Mouse (Mus musculus): Measurements from ENCODE around the gene Ahctf1. TPM values are rescaled to one million over a fixed set of nuclear protein-coding genes. Genes with fewer than 3 reads are reported as not detected.

The Ahctf1 gene
- polyA plus RNA-seq (2014; fragmentation: Illumina TruSeq; extraction: RNeasy Lipid Tissue Mini Kit (QIAGEN cat#74804); ENCODE audit: low read depth, low replicate concordance): 19.9 TPM

DNA sequence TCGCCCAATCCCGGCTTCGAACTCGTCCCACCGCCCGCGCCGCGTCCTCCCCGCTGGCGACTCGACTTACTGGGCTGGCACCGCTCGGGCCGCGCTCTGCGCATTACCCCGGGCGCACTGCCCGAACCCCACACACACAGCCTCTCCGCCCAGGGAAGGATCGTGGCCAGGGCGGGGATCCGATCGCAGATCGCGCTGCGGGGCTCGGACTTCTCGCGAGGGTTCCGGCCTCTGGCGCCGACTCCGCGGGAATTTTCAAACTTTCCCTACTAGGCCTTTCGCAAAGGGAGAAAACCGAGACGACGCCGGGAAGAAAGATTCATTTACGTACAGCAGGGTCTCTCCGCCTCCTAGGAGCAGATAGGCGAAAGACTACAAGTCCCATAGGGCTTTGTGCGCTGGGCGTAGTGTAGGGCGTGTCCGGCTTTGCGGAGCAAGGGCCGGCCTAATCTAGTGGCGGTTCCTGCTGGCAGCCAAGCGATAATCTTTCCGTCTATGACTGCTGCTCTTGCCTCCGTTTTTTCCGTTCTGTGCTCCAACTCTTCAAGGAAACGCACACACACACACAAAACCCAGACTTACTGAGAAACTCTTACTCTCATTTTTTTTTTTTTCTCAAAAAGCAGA is at the start of gene Ahctf1:
Gene Ahctf1 (minus strand): TSS at position 168 of the 627 bp plus-strand sequence.

DNA sequence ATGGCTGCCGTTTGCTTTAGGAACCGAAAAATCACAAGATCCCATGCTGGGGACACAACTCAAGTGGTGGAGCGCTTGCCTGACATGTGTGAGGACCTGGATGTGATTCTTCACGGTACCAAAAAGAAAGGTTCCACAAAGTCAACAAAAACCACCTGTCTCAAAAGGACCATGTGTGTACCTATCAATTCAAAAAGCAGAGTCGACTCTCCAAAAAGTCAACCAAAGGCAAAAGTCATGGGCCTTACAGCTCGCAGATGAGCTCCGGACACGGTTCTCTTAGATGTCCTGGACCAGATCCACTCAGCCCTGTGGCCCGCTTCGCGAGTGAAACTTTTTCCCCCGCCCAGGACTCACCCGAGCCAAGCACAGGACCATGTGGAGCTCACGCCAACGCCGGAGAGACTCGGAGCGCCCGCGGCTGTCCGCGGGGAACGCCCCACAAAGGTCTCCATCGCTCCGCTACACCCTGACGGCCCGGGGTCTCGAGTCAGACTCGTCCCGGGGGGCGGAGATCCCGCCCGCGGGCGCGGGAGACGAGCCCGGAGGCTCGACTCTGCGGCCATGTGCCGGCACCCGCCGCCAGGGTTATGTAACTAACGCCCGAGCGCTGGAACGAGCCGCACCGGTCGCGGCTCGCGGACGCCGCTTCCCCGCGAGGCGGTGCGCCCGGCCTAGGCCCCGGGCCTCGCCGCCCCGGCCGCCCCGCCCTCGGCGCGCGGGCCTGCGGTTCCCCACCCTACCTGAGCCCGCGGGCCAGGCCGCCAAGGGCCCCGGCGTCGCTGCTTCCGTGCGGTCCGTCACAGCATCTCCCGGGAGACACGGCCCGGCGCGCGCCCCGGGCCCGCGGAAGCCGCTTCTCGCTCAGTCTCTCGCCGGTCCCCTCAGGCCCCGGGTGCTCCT is 619 bp downstream of the Ahctf1 start, which contains the start of gene Gm10518:
Gene Gm10518 (plus strand): TSS at position 767 of the 903 bp plus-strand sequence.

DNA sequence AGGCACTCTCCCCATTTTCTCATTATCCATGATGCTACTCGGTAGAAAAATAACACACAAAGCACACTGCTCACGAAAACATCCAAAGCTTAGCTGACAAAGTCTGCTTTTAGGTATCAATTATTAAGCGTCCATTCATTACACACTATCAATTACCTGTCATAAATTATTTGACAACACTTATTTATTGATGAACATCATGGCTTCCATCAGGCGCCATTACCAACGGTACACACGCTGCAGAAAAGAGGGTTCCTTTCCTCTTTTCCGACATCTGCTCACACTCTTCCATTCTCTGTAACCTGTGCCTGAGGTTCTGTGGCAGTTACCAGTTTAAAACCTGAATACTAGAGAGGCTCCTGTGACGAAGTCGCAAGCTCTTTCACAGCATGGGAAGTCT is 58.3 kb downstream of the Ahctf1 start, which contains the start of gene Kif28:
Gene Kif28 (minus strand): TSS at position 101 of the 400 bp plus-strand sequence.

Other genes starting within 250 kb of the Ahctf1 start
- 56.8 TPM for gene Sccpdh, start 135.5 kb downstream of the Ahctf1 start, polyA plus RNA-seq (2014; fragmentation: Illumina TruSeq; extraction: RNeasy Lipid Tissue Mini Kit (QIAGEN cat#74804); ENCODE audit: low read depth, low replicate concordance)
- gene Kif28, start 58.4 kb downstream of the Ahctf1 start, polyA plus RNA-seq (2014; fragmentation: Illumina TruSeq; extraction: RNeasy Lipid Tissue Mini Kit (QIAGEN cat#74804); ENCODE audit: low read depth, low replicate concordance): 0.94 TPM
- not detected for gene Gm10518, start 304 bp downstream of the Ahctf1 start, polyA plus RNA-seq (2014; fragmentation: Illumina TruSeq; extraction: RNeasy Lipid Tissue Mini Kit (QIAGEN cat#74804); ENCODE audit: low read depth, low replicate concordance)
- 21.7 TPM for gene Cdc42bpa, start 156.8 kb upstream of the Ahctf1 start, polyA plus RNA-seq (2014; fragmentation: Illumina TruSeq; extraction: RNeasy Lipid Tissue Mini Kit (QIAGEN cat#74804); ENCODE audit: low read depth, low replicate concordance)